Mouse (Mus musculus) small intestine, adult 2 months (tissue): Measurements from ENCODE around the gene Rbp7.

Source experiments
- CTCF ChIP-seq: fragments of 200-500 bp; IDR thresholded peaks from 2 replicates; pipeline ENCODE4 v1.5.1; 2012; ENCODE audit warnings: low read depth, mild to moderate bottlenecking, control low read depth, inconsistent platforms, low read length, moderate library complexity, mixed read lengths; ENCODE audit not compliant: insufficient replicate concordance, insufficient read length; ENCODE audit errors: extremely low read depth
- POLR2A ChIP-seq: fragments of 200-500 bp; IDR thresholded peaks from 2 replicates; pipeline ENCODE4 v1.6.1; 2012; ENCODE audit warnings: low read depth, mild to moderate bottlenecking, control low read depth, inconsistent platforms, low read length, moderate library complexity

- TF ChIP-seq POLR2A: no peak
- TF ChIP-seq CTCF: no peak
These were observed 36.4 kb upstream of the Rbp7 start for GRCm38 (mm10) chr4:149491151-149491550.
